Mouse (Mus musculus): Measurements from ENCODE around the gene Ankrd55. TPM values are rescaled to one million over a fixed set of nuclear protein-coding genes. Genes with fewer than 3 reads are reported as not detected.
A peak's percentile ranks its signal among the peaks of the same experiment; 100 is the strongest.

The Ankrd55 gene
- polyA plus RNA-seq, 1 experiment = 0.17 TPM

- no peak for TF ChIP-seq GATA1 (IDR thresholded peaks at IDR 0.05; ENCODE audit: borderline replicate concordance, low read length)
- no peak for TF ChIP-seq FLI1 (IDR thresholded peaks at IDR 0.05; ENCODE audit: low read length)
- Histone ChIP-seq H3K4me1 (peaks cover 61% of the 10 kb centered on the region), H3K36me3 (replicated peaks; ENCODE audit: low read length) (peaks cover 20% of the 10 kb centered on the region), H3K9me3 (peaks cover 4% of the 10 kb centered on the region; the same call in 1 of the 2 replicates), H3K27me3 (replicated peaks) (no peaks in the 10 kb centered on the region), H3K4me3 (replicated peaks) (no peak overlapping the region)
Measured at GRCm38 (mm10) chr13:112413611-112414010, 125.4 kb downstream of the Ankrd55 start.

- Histone ChIP-seq H3K4me3 (replicated peaks) (peak overlapping the region; percentile 68), H3K9me3 (no peaks in the 10 kb centered on the region), H3K27me3 (replicated peaks) (no peaks in the 10 kb centered on the region), H3K4me1 (peaks cover 82% of the 10 kb centered on the region), H3K36me3 (replicated peaks; ENCODE audit: low read length) (peaks cover 18% of the 10 kb centered on the region)
- TF ChIP-seq GATA1 (IDR thresholded peaks at IDR 0.05; ENCODE audit: borderline replicate concordance, low read length) (no peak), FLI1 (IDR thresholded peaks at IDR 0.05; ENCODE audit: low read length) (no peak)
Measured at GRCm38 (mm10) chr13:112415896-112416295, 127.6 kb downstream of the Ankrd55 start.

GRCm38 (mm10) chr13:112416410-112417162, 128.3 kb downstream of the Ankrd55 start:
- Histone ChIP-seq H3K9me3 (no peaks in the 10 kb centered on the region), H3K27me3 (replicated peaks) (no peaks in the 10 kb centered on the region), H3K4me1 (peaks cover 76% of the 10 kb centered on the region), H3K36me3 (replicated peaks; ENCODE audit: low read length) (peaks cover 13% of the 10 kb centered on the region), H3K4me3 (replicated peaks) (peak overlapping the region; percentile 79)
- TF ChIP-seq GATA1 (IDR thresholded peaks at IDR 0.05; ENCODE audit: borderline replicate concordance, low read length) (no peak), FLI1 (IDR thresholded peaks at IDR 0.05; ENCODE audit: low read length) (no peak)

GRCm38 (mm10) chr13:112417163-112417523, 128.9 kb downstream of the Ankrd55 start:
- Histone ChIP-seq H3K4me3 (replicated peaks) (peak overlapping the region; percentile 73), H3K27me3 (replicated peaks) (no peaks in the 10 kb centered on the region), H3K36me3 (replicated peaks; ENCODE audit: low read length) (peaks cover 10% of the 10 kb centered on the region), H3K9me3 (no peaks in the 10 kb centered on the region), H3K4me1 (peaks cover 76% of the 10 kb centered on the region)
- TF ChIP-seq GATA1 (IDR thresholded peaks at IDR 0.05; ENCODE audit: borderline replicate concordance, low read length) = no peak
- no peak for TF ChIP-seq FLI1 (IDR thresholded peaks at IDR 0.05; ENCODE audit: low read length)

DNA sequence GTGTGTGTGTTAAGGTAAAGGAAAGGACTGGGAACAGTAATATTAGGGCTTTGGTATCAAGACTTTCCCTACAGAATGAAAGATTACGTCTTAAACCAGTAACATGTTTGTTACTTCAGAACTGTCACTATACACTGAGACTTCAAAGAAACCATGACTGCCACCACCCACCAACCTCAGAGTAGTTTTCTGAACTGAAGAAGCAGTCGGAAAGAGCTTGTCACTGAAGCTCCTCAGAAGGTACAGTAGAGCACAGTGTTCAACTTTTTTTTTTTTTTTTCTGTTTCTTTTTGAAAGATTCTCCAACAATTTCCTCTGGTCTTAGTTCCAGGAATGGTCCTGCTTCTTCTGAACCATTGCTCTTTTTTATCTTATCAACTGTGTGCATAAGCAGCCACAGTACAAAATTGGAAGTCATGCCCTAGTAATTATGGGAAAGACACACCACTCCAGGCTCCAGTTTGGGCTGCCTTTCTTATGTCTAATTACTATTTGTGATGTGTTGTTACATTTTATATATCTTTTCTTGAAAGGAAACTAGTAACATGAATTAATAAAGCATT, 129.7 kb downstream of the Ankrd55 start:
- Histone ChIP-seq H3K4me3 (replicated peaks) (no peak overlapping the region), H3K27me3 (replicated peaks) (no peaks in the 10 kb centered on the region), H3K36me3 (replicated peaks; ENCODE audit: low read length) (peaks cover 7% of the 10 kb centered on the region), H3K9me3 (no peaks in the 10 kb centered on the region), H3K4me1 (peaks cover 74% of the 10 kb centered on the region)
- TF ChIP-seq FLI1 (IDR thresholded peaks at IDR 0.05; ENCODE audit: low read length) (no peak), GATA1 (IDR thresholded peaks at IDR 0.05; ENCODE audit: borderline replicate concordance, low read length) (no peak)

- Histone ChIP-seq H3K4me3 (replicated peaks) (peak overlapping the region; percentile 39), H3K9me3 (no peaks in the 10 kb centered on the region), H3K27me3 (replicated peaks) (no peaks in the 10 kb centered on the region), H3K36me3 (replicated peaks; ENCODE audit: low read length) (peaks cover under 1% of the 10 kb centered on the region), H3K4me1 (peaks cover 71% of the 10 kb centered on the region)
- TF ChIP-seq GATA1 (IDR thresholded peaks at IDR 0.05; ENCODE audit: borderline replicate concordance, low read length) = no peak
- no peak for TF ChIP-seq FLI1 (IDR thresholded peaks at IDR 0.05; ENCODE audit: low read length)
Measured at GRCm38 (mm10) chr13:112418595-112418994, 130.3 kb downstream of the Ankrd55 start.

- TF ChIP-seq GATA1 (IDR thresholded peaks at IDR 0.05; ENCODE audit: borderline replicate concordance, low read length) = no peak
- no peak for TF ChIP-seq FLI1 (IDR thresholded peaks at IDR 0.05; ENCODE audit: low read length)
Measured at GRCm38 (mm10) chr13:112424212-112424611, 136.0 kb downstream of the Ankrd55 start.

DNA sequence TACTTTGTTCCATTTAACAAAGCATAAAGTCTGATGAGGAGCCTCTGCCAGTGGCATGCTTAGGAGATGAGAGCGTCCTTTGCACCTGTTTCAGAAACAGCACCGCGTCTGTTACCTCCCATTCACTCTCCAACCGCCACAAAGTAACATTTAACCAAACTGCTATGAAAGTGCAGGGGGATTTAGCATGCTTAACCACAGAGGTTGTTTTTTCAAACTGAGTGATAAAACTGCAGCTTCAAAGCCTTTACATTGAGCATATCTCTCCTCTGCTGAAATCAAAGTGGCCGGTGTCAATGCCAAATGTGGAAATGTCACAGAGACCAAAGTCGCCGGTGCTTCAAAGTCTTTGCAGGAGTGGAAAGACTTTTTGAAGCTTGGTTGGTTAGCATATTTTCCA, 136.4 kb downstream of the Ankrd55 start:
- H3K36me3 ChIP-seq (replicated peaks; ENCODE audit: low read length) = no peaks in the 10 kb centered on the region
- no peaks in the 10 kb centered on the region for H3K9me3 ChIP-seq
- no peak overlapping the region for H3K4me3 ChIP-seq (replicated peaks)
- peaks cover 67% of the 10 kb centered on the region for H3K4me1 ChIP-seq
- no peaks in the 10 kb centered on the region for H3K27me3 ChIP-seq (replicated peaks)
- TF ChIP-seq GATA1 (IDR thresholded peaks at IDR 0.05; ENCODE audit: borderline replicate concordance, low read length) (no peak), FLI1 (IDR thresholded peaks at IDR 0.05; ENCODE audit: low read length) (no peak)

More at GRCm38 (mm10) chr13:112424212-112424611, 136.0 kb downstream of the Ankrd55 start:
- Histone ChIP-seq H3K27me3 (replicated peaks) (no peaks in the 10 kb centered on the region), H3K4me3 (replicated peaks) (no peak overlapping the region), H3K4me1 (peaks cover 71% of the 10 kb centered on the region), H3K36me3 (replicated peaks; ENCODE audit: low read length) (no peaks in the 10 kb centered on the region), H3K9me3 (no peaks in the 10 kb centered on the region)

DNA sequence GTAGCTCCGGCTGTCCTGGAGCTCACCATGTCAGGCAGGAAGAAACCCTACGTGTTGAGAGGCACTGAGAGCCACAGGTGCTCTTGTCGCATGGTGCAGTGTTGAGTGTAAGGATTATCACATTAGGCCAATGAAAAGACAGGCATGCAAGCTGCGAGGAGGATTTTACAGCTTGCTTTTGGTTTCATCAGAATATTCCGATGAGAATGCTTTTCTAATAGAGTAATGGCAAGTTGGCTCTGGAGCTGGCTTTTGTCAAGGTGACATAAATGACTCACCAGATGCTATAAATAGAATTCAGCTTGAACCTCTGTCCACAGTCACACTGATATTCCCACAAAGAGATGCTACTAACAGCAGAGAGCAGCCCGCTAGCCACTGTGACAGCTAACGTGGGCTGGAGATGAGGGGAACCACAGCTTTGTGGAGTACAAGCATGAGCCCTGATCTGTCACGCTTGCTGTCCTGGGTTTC, 137.0 kb downstream of the Ankrd55 start:
- Histone ChIP-seq H3K4me3 (replicated peaks) (peak overlapping the region; percentile 62), H3K4me1 (peaks cover 61% of the 10 kb centered on the region), H3K36me3 (replicated peaks; ENCODE audit: low read length) (no peaks in the 10 kb centered on the region), H3K9me3 (no peaks in the 10 kb centered on the region), H3K27me3 (replicated peaks) (no peaks in the 10 kb centered on the region)
- no peak for TF ChIP-seq GATA1 (IDR thresholded peaks at IDR 0.05; ENCODE audit: borderline replicate concordance, low read length)
